Mouse (Mus musculus): ENCODE measurements around the gene Fgd5. TPM values are rescaled to one million over a fixed set of nuclear protein-coding genes. Genes with fewer than 3 reads are reported as not detected.

Fgd5 gene
- total and polyA plus RNA-seq, 2 experiments from 2014 or later = 6.7 to 13.0 TPM

DNA sequence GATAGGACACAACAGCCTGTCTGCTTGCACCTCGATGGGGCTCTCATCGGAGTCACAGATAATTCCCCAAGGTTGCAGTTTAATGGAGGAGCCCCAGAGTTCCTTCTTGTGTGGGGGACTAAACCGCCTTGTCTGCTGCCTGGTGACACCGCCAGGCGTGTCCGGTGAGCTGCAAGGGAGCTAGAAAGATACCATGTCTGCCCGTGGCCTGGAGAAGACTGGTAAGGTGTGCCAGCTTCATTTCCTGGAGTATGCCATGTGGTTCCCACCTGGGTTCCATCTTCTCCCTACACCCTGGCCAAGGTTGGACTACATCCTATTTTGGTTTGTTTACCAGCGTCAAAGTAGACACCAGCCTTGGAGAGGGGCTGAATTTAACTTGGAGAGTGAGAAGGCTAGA is 11.4 kb downstream of the Fgd5 start:
- no peak overlapping the region for H3K9ac ChIP-seq
- DNase-seq = no peak
- H3K36me3 ChIP-seq (ENCODE audit: insufficient read depth) = no peaks in the 10 kb centered on the region
- no peak for TF ChIP-seq CTCF (IDR thresholded peaks at IDR 0.05; ENCODE audit: low read depth)
- no peak for ATAC-seq
- WGBS = 91% methylated on average over 8 of the region's 8 CpGs
- no peak overlapping the region for H3K4me3 ChIP-seq (ENCODE audit: low read depth, low read length)
- no peaks in the 10 kb centered on the region for H3K9me3 ChIP-seq (ENCODE audit: low read length)
- H3K4me1 ChIP-seq (ENCODE audit: insufficient read depth) = no peaks in the 10 kb centered on the region
- no peak overlapping the region for H3K4me2 ChIP-seq (ENCODE audit: low read depth)
- H3K27ac ChIP-seq (ENCODE audit: low read depth, low read length) = no peak overlapping the region
- no peaks in the 10 kb centered on the region for H3K27me3 ChIP-seq (ENCODE audit: insufficient read depth, low read length)

DNA sequence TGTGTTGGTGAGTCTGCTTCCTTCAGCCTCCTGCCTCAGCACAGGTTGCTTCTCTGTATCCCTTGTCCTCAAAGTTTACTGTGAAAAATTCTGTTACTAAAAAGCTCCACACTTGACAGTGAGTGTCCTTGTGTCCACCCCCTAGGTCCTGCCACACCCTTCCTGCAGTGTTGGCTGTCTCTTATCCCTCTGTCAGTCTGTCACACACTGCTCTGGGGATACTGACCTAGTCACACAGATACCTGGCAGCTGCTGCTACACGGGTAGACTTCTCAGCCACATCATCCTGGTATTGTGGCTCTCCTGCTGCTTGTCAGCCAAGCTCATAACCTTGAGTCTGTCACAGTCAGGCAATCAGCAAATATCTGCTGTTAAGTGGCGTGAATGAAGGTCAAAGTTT is 14.1 kb downstream of the Fgd5 start:
- no peak overlapping the region for H3K4me3 ChIP-seq (ENCODE audit: low read depth, low read length)
- 81% methylated on average over 2 of the region's 2 CpGs for WGBS
- H3K9me3 ChIP-seq (ENCODE audit: low read length) = no peaks in the 10 kb centered on the region
- no peak overlapping the region for H3K4me2 ChIP-seq (ENCODE audit: low read depth)
- ATAC-seq (no peak), DNase-seq (no peak)
- no peak for TF ChIP-seq CTCF (IDR thresholded peaks at IDR 0.05; ENCODE audit: low read depth)
- no peaks in the 10 kb centered on the region for H3K27me3 ChIP-seq (ENCODE audit: insufficient read depth, low read length)
- H3K36me3 ChIP-seq (ENCODE audit: insufficient read depth) = no peaks in the 10 kb centered on the region
- H3K4me1 ChIP-seq (ENCODE audit: insufficient read depth) = no peaks in the 10 kb centered on the region
- H3K27ac ChIP-seq (ENCODE audit: low read depth, low read length) = no peak overlapping the region
- no peak overlapping the region for H3K9ac ChIP-seq

DNA sequence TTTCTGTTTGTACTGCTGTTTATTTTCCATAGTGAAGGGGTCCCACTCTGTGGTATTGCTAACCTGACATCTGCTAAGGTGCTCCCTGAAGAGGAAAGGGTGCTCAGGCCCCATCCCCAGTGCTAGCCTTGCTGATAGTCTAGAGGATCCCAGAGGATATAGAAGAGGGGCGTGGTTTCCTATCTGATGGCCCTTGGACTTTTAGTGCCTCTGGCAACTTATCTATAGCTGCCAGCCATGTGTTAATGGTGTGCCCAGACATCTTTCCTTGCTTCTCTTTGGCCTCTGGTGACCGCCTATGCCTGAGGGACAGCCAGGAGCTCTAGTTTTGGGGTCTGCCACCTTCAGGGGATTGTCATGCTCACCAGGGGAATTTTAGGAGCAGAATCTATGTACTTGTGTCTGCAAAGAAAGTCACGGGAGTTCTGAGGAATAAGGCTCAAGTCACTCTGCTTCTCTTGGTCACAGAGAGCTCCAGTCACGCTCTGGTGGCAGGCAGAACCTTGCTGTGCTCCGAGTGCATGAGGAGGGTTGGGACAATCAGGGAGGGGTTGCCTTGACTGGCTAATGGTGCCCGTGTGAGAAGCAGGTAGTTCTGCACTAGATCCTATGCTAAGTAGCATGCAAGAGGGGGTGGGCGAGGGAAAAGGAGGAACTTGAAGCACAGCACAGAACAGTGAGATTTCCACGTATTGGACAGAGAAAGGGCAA is 15.3 kb downstream of the Fgd5 start:
- Histone ChIP-seq H3K4me3 (ENCODE audit: low read depth, low read length) (no peak overlapping the region), H3K9ac (no peak overlapping the region), H3K4me2 (ENCODE audit: low read depth) (no peak overlapping the region), H3K27ac (ENCODE audit: low read depth, low read length) (no peak overlapping the region), H3K9me3 (ENCODE audit: low read length) (no peaks in the 10 kb centered on the region), H3K4me1 (ENCODE audit: insufficient read depth) (no peaks in the 10 kb centered on the region), H3K27me3 (ENCODE audit: insufficient read depth, low read length) (no peaks in the 10 kb centered on the region), H3K36me3 (ENCODE audit: insufficient read depth) (no peaks in the 10 kb centered on the region)
- WGBS = 82% methylated on average over 8 of the region's 8 CpGs
- no peak for TF ChIP-seq CTCF (IDR thresholded peaks at IDR 0.05; ENCODE audit: low read depth)
- DNase-seq (no peak), ATAC-seq (no peak)

DNA sequence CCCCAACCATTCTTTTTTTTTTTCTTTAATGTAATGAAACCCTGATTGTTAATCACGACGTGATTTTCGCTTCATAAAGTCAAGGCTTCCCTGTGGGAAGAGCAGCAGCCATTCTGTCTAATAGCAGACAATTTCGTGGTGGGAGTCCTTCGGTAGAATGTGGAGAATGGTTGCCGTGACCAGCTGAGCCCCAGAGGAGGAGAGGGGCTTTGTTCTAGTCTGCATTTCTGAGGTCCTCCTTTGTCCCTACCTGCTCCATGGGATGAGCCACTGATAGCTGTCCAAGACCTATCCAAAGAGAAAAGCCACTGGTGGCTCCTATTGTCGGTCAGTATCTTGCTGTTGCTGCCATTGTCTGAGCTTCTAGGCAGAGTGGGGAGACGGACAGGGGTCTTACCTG is 17.4 kb downstream of the Fgd5 start:
- Histone ChIP-seq H3K9ac (no peak overlapping the region), H3K4me2 (ENCODE audit: low read depth) (no peak overlapping the region)

DNA sequence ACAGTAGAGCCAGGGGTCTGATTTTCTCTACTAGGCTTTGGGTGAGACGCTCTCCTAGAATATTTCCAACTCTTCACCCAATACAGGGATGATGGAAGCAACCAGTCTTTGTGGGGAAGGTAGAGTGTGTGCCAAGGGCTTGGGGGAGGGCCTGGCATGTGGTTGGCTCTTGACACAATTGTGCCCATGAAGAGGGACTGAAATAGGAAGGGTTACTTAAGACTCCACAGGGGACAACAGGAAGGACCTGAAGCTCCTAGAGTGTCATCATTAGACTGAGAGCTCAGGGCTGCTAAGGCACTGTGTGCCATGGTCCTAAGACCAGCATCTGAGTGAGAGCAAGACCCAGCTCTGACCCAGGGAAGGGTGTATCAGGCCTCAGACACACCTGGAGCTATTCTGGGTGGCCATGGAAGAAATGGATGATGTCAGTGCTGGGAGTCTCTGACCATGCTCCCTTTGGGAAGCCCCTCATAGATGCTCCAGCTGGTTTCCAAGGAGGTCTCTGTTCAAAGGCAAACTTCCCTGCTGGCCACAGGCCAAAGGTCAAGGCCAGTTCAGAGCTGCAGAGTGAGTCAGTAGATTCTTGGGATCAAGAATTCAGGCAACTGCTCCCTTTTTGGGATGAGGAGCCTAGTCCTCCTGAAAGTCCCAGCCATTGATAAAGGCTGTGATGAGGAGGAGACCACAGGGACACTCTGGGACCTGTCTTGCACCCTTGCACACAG is 24.0 kb downstream of the Fgd5 start:
- TF ChIP-seq CTCF (IDR thresholded peaks at IDR 0.05; ENCODE audit: low read depth) = no peak
- 96% methylated on average over 1 of the region's 1 CpGs for WGBS
- Histone ChIP-seq H3K27ac (ENCODE audit: low read depth, low read length) (no peak overlapping the region), H3K4me1 (ENCODE audit: insufficient read depth) (no peaks in the 10 kb centered on the region), H3K9ac (no peak overlapping the region), H3K36me3 (ENCODE audit: insufficient read depth) (no peaks in the 10 kb centered on the region), H3K4me3 (ENCODE audit: low read depth, low read length) (no peak overlapping the region), H3K4me2 (ENCODE audit: low read depth) (no peak overlapping the region), H3K9me3 (ENCODE audit: low read length) (no peaks in the 10 kb centered on the region), H3K27me3 (ENCODE audit: insufficient read depth, low read length) (no peaks in the 10 kb centered on the region)
- ATAC-seq (no peak), DNase-seq (no peak)

More for the DNA sequence above, 17.4 kb downstream of the Fgd5 start:
- H3K27me3 ChIP-seq (ENCODE audit: insufficient read depth, low read length) = no peaks in the 10 kb centered on the region
- no peaks in the 10 kb centered on the region for H3K4me1 ChIP-seq (ENCODE audit: insufficient read depth)
- H3K36me3 ChIP-seq (ENCODE audit: insufficient read depth) = no peaks in the 10 kb centered on the region
- H3K9me3 ChIP-seq (ENCODE audit: low read length) = no peaks in the 10 kb centered on the region
- ATAC-seq = no peak; the same call in 1 of the 2 replicates
- WGBS = 44% methylated on average over 8 of the region's 8 CpGs
- DNase-seq = peak; percentile 8
- no peak overlapping the region for H3K4me3 ChIP-seq (ENCODE audit: low read depth, low read length)
- TF ChIP-seq CTCF (IDR thresholded peaks at IDR 0.05; ENCODE audit: low read depth) = no peak
- H3K27ac ChIP-seq (ENCODE audit: low read depth, low read length) = 0 out of 2 replicates have a peak overlapping the region, but pooled peaks have one; percentile 2

DNA sequence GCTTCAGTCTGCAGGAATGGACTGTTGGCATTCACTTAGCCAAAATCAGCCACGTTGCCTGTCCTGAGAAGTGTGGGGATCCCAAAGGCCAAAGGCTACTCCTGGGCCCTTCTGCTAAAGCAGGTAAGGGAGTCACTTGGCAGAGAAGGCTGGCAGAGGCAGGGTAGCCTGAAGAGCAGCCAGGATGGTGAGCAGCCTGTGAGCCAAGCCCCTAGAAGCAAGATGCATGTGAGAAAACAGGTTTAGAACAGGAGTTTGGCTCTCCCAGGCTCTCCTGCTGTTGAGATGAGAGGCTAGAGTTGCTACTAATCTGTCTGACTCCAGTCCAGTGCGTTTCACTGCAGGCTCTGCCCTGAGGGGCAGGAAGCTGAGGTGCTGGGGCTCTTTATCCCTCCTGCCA is 25.0 kb downstream of the Fgd5 start:
- WGBS = 28% methylated on average over 2 of the region's 2 CpGs

DNA sequence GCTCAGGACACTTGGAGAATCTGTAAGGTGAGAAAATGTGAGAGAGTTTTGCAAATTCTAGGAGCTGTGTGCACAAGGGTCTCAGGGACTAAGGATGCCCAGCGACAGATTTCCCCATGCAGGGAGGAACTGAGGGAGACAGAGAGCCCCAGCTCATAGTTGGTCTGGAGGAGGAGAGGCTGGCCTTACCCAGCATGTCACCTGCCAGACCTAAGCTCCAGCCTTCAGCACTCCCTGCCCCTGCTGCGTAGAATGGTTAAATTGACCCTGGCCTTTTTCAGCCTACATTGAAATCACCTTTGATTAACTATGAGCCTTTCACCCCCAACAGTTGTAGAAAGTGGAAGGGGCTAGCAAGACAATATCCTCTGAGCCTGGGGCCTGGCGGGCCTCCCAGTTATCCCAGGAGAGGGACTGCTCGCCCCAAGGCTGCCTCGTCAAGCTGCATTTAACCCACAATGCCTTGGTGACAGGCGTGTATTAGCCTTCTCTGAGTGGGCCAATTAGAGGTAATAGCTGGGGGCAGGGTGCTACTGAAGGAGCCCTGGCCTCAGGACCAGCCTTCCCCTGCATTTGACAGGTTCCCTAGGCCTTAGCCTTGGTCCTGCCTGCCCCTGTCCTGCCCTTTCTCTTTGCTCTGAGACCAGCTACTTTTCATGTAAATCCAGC is 25.6 kb downstream of the Fgd5 start:
- Histone ChIP-seq H3K4me1 (ENCODE audit: insufficient read depth) (no peaks in the 10 kb centered on the region), H3K4me3 (ENCODE audit: low read depth, low read length) (no peak overlapping the region), H3K27ac (ENCODE audit: low read depth, low read length) (no peak overlapping the region), H3K4me2 (ENCODE audit: low read depth) (no peak overlapping the region), H3K9me3 (ENCODE audit: low read length) (no peaks in the 10 kb centered on the region), H3K9ac (no peak overlapping the region), H3K27me3 (ENCODE audit: insufficient read depth, low read length) (no peaks in the 10 kb centered on the region), H3K36me3 (ENCODE audit: insufficient read depth) (no peaks in the 10 kb centered on the region)
- peak; percentile 88 for ATAC-seq
- TF ChIP-seq CTCF (IDR thresholded peaks at IDR 0.05; ENCODE audit: low read depth) = no peak
- peak; percentile 35 for DNase-seq
- 21% methylated on average over 6 of the region's 6 CpGs for WGBS

More for the DNA sequence above, 25.0 kb downstream of the Fgd5 start:
- Histone ChIP-seq H3K27me3 (ENCODE audit: insufficient read depth, low read length) (no peaks in the 10 kb centered on the region), H3K27ac (ENCODE audit: low read depth, low read length) (no peak overlapping the region), H3K4me1 (ENCODE audit: insufficient read depth) (no peaks in the 10 kb centered on the region), H3K36me3 (ENCODE audit: insufficient read depth) (no peaks in the 10 kb centered on the region), H3K4me3 (ENCODE audit: low read depth, low read length) (no peak overlapping the region), H3K4me2 (ENCODE audit: low read depth) (no peak overlapping the region), H3K9me3 (ENCODE audit: low read length) (no peaks in the 10 kb centered on the region), H3K9ac (no peak overlapping the region)
- ATAC-seq (no peak), DNase-seq (no peak)
- no peak for TF ChIP-seq CTCF (IDR thresholded peaks at IDR 0.05; ENCODE audit: low read depth)

All from forebrain, postnatal 0 days (tissue).